Mouse (Mus musculus): ENCODE results near the gene Lamc1. TPM values are rescaled to one million over a fixed set of nuclear protein-coding genes. Genes with fewer than 3 reads are reported as not detected.
A peak's percentile ranks its signal among the peaks of the same experiment; 100 is the strongest.

The Lamc1 gene
- polyA plus RNA-seq, 1 experiment from 2014 or later = 36.8 TPM

- no peak for ATAC-seq (ENCODE audit: low FRiP score, low read depth)
- Histone ChIP-seq H3K4me1 (no peaks in the 10 kb centered on the region), H3K36me3 (peaks cover 64% of the 10 kb centered on the region), H3K27ac (no peak overlapping the region), H3K4me2 (replicated peaks) (no peak overlapping the region), H3K9ac (no peak overlapping the region), H3K9me3 (no peaks in the 10 kb centered on the region), H3K27me3 (replicated peaks) (no peaks in the 10 kb centered on the region), H3K4me3 (no peak overlapping the region)
- WGBS = 80% methylated on average over 4 of the region's 4 CpGs
Observed at GRCm38 (mm10) chr1:153227916-153228315, 104.7 kb downstream of the Lamc1 start.

- Histone ChIP-seq H3K4me3 (no peak overlapping the region), H3K27ac (no peak overlapping the region), H3K9ac (no peak overlapping the region), H3K4me2 (replicated peaks) (no peak overlapping the region), H3K27me3 (replicated peaks) (no peaks in the 10 kb centered on the region), H3K4me1 (no peaks in the 10 kb centered on the region), H3K9me3 (no peaks in the 10 kb centered on the region), H3K36me3 (peaks cover 59% of the 10 kb centered on the region)
- no peak for ATAC-seq (ENCODE audit: low FRiP score, low read depth)
- WGBS = 88% methylated on average over 8 of the region's 8 CpGs
Observed at GRCm38 (mm10) chr1:153227096-153227495, 105.5 kb downstream of the Lamc1 start.

DNA sequence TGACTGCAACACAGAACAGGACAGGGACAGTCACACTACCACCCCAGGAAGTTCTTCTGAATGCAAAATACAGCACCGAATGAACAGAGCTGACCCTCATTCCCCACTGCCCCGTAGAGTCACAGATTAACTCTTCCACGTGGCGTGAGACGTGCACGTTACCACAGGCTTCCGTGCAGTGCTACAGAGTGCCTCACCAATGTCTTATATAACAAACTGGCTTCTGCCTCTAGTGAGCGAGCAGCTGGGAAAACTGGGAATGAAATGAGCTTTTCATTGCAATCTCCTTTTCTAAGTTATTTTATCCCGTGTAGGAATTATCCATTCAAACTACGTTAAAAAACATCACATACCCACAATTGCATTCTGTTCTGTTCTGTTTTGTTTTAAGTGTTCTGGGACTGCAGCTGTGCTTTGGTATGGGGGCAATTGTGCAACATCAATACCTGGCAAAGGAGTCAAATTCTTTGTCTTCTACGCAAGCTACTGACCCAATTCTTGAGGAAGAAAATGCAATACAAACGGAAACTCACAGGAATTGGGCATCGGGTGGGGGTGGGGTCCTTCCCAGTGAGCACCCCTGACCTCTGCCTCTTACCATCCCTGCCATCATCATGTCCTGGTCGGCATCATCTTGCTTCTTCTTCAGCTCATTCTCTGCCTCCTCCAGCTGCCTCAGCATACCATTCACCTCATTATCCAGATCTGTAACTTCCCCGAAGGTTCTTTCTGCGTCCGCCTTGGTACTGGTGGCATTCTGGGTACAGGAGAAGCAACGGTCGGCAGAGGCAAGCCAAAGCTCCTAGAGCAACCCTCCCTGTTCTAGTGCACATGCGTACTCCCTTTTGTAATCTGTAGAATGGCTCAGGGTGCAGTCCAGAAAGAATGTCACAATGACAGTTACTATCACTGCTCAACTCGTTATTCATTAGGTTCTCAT, 106.5 kb downstream of the Lamc1 start:
- Histone ChIP-seq H3K9me3 (no peaks in the 10 kb centered on the region), H3K36me3 (peaks cover 61% of the 10 kb centered on the region)
- 93% methylated on average over 21 of the region's 21 CpGs for WGBS

DNA sequence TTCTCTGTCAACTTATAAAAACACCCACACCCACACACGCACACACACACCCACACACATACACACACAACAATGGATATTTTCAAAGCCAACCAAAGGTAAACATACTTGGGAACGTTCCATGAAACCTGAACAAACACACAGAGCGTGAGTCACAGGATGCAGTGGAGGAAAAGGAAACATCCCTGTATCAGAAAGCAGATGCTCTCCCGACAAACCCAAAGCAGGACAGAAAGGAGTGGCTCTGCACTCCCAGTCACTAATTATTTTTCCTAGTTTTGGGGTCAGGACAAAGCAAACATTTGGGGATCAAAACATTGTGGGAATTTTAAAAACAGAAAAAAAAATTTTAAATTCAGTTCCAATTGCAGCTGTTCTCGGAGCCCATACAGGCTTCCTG, 108.3 kb downstream of the Lamc1 start:
- H3K27me3 ChIP-seq (replicated peaks) = no peaks in the 10 kb centered on the region
- WGBS = 78% methylated on average over 5 of the region's 5 CpGs
- no peaks in the 10 kb centered on the region for H3K4me1 ChIP-seq
- no peak overlapping the region for H3K27ac ChIP-seq
- ATAC-seq (ENCODE audit: low FRiP score, low read depth) = no peak
- H3K4me3 ChIP-seq = no peak overlapping the region
- H3K4me2 ChIP-seq (replicated peaks) = no peak overlapping the region
- no peak overlapping the region for H3K9ac ChIP-seq
- H3K36me3 ChIP-seq = peaks cover 61% of the 10 kb centered on the region
- no peaks in the 10 kb centered on the region for H3K9me3 ChIP-seq

More for the DNA sequence above, 106.5 kb downstream of the Lamc1 start:
- Histone ChIP-seq H3K4me3 (no peak overlapping the region), H3K27ac (no peak overlapping the region), H3K4me1 (no peaks in the 10 kb centered on the region), H3K4me2 (replicated peaks) (no peak overlapping the region), H3K27me3 (replicated peaks) (no peaks in the 10 kb centered on the region), H3K9ac (no peak overlapping the region)
- ATAC-seq (ENCODE audit: low FRiP score, low read depth) = no peak

DNA sequence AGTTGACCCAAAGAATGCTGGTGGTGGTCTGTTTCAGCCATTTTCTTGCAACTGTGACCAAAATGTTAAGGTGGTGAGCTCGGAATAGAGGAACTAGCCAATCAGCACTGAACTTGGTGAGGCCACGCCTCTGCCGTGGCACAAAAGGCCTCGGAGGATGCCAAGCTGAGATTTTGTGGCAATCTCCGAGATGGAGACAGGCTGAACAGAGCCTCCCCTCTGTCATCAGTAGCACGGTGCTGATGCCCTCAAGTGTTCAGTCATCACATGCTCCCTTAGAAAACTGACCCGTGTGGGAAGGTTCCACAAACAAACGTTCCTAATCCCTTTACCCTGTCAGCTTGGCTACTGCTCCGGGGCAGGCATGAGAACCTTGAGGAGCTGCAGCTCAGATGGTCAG, 113.2 kb downstream of the Lamc1 start:
- Histone ChIP-seq H3K4me3 (no peak overlapping the region), H3K36me3 (peaks cover 32% of the 10 kb centered on the region), H3K9me3 (no peaks in the 10 kb centered on the region), H3K4me1 (no peaks in the 10 kb centered on the region), H3K9ac (no peak overlapping the region), H3K27ac (no peak overlapping the region), H3K4me2 (replicated peaks) (no peak overlapping the region), H3K27me3 (replicated peaks) (no peaks in the 10 kb centered on the region)
- 72% methylated on average over 9 of the region's 9 CpGs for WGBS
- no peak for ATAC-seq (ENCODE audit: low FRiP score, low read depth)

GRCm38 (mm10) chr1:153216516-153216915, 116.1 kb downstream of the Lamc1 start:
- Histone ChIP-seq H3K27ac (no peak overlapping the region), H3K9me3 (no peaks in the 10 kb centered on the region), H3K4me1 (no peaks in the 10 kb centered on the region), H3K27me3 (replicated peaks) (no peaks in the 10 kb centered on the region), H3K4me2 (replicated peaks) (no peak overlapping the region), H3K4me3 (no peak overlapping the region), H3K9ac (no peak overlapping the region), H3K36me3 (peaks cover 18% of the 10 kb centered on the region)
- no peak for ATAC-seq (ENCODE audit: low FRiP score, low read depth)
- 77% methylated on average over 4 of the region's 4 CpGs for WGBS

DNA sequence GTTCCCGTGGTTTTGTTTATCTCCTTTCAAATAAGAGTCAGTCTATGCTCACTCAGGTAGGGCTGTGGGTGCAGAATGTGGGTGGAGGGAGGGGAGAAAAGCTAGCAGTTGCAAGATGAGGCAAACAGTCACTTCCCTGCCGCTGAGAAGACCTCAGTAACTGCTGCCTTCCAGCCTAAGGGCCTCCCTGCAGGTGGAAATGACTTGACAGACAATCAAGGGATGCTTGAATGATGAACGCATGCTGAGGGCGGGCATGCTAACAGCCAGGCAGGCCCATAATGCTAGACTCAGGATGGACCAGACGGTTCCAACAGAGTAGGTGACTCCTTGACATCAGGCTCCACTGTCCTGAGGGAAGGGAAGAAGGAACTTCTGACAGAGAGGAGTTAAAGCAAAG, 116.9 kb downstream of the Lamc1 start:
- H3K4me3 ChIP-seq = no peak overlapping the region
- no peak overlapping the region for H3K9ac ChIP-seq
- no peaks in the 10 kb centered on the region for H3K4me1 ChIP-seq
- no peaks in the 10 kb centered on the region for H3K27me3 ChIP-seq (replicated peaks)
- ATAC-seq (ENCODE audit: low FRiP score, low read depth) = no peak
- H3K36me3 ChIP-seq = peaks cover 10% of the 10 kb centered on the region
- no peak overlapping the region for H3K4me2 ChIP-seq (replicated peaks)
- no peaks in the 10 kb centered on the region for H3K9me3 ChIP-seq
- no peak overlapping the region for H3K27ac ChIP-seq
- WGBS = 52% methylated on average over 5 of the region's 5 CpGs

- Histone ChIP-seq H3K27me3 (replicated peaks) (no peaks in the 10 kb centered on the region), H3K4me2 (replicated peaks) (no peak overlapping the region), H3K4me1 (no peaks in the 10 kb centered on the region), H3K27ac (no peak overlapping the region), H3K9ac (no peak overlapping the region), H3K4me3 (no peak overlapping the region), H3K36me3 (no peaks in the 10 kb centered on the region), H3K9me3 (no peaks in the 10 kb centered on the region)
- ATAC-seq (ENCODE audit: low FRiP score, low read depth) = no peak
- 48% methylated on average over 4 of the region's 4 CpGs for WGBS
Observed at GRCm38 (mm10) chr1:153210992-153211391, 121.6 kb downstream of the Lamc1 start.

DNA sequence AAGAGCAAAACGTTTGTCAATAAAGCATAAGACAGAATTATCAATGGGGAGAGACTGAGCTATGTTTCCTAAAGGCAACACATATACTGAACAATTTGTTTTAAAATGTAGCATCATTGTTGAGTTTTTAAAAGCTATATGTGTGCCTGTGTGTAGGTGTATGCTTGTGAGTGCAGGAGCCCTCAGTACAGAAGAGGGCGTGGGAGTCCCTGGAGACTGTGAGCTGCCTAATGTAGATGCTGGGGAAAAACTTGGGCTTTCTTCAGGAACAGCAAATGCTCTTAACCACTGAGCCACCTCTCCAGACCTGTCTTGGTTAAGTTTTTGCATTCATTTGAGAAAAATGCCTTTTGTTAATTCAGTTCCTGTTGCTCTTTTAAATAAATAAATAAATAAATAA, 122.4 kb downstream of the Lamc1 start:
- no peak for ATAC-seq (ENCODE audit: low FRiP score, low read depth)

GRCm38 (mm10) chr1:153202195-153202594, 130.4 kb downstream of the Lamc1 start:
- WGBS = 22% methylated on average over 8 of the region's 8 CpGs
- H3K36me3 ChIP-seq = no peaks in the 10 kb centered on the region
- no peak overlapping the region for H3K9ac ChIP-seq
- no peaks in the 10 kb centered on the region for H3K9me3 ChIP-seq
- H3K27ac ChIP-seq = no peak overlapping the region
- no peaks in the 10 kb centered on the region for H3K27me3 ChIP-seq (replicated peaks)
- H3K4me1 ChIP-seq = peaks cover 10% of the 10 kb centered on the region
- ATAC-seq (ENCODE audit: low FRiP score, low read depth) = peak; percentile 84; the same call in 1 of the 2 replicates
- no peak overlapping the region for H3K4me3 ChIP-seq
- no peak overlapping the region for H3K4me2 ChIP-seq (replicated peaks)

More for the DNA sequence above, 122.4 kb downstream of the Lamc1 start:
- Histone ChIP-seq H3K4me1 (no peaks in the 10 kb centered on the region), H3K9ac (no peak overlapping the region), H3K27me3 (replicated peaks) (no peaks in the 10 kb centered on the region), H3K27ac (no peak overlapping the region), H3K36me3 (no peaks in the 10 kb centered on the region), H3K4me3 (no peak overlapping the region), H3K9me3 (no peaks in the 10 kb centered on the region), H3K4me2 (replicated peaks) (no peak overlapping the region)
- WGBS = 80% methylated on average over 2 of the region's 2 CpGs

DNA sequence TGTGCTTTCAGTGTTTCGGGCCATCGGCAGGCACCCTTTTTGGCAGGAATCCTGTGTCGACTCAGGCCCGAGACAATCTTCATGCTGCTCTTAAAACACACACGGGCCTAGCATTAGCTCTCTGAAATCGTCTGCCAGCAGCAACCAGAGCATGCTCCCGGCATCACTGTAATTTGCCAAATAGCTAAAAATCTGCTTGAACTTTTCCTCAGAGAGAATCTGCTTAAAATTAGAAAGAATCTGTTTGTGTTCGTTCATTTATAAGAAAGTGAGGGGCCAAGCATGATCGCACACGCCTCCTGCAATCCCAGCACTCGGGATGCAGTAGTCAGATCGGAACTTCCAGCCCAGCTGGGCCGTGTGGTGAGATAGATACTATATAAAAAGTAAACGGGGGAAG, 131.1 kb downstream of the Lamc1 start:
- H3K4me2 ChIP-seq (replicated peaks) = no peak overlapping the region
- no peaks in the 10 kb centered on the region for H3K27me3 ChIP-seq (replicated peaks)
- 61% methylated on average over 14 of the region's 14 CpGs for WGBS
- peaks cover 10% of the 10 kb centered on the region for H3K4me1 ChIP-seq
- no peak for ATAC-seq (ENCODE audit: low FRiP score, low read depth)
- H3K9ac ChIP-seq = no peak overlapping the region
- no peak overlapping the region for H3K4me3 ChIP-seq
- no peaks in the 10 kb centered on the region for H3K9me3 ChIP-seq
- H3K36me3 ChIP-seq = no peaks in the 10 kb centered on the region
- no peak overlapping the region for H3K27ac ChIP-seq

DNA sequence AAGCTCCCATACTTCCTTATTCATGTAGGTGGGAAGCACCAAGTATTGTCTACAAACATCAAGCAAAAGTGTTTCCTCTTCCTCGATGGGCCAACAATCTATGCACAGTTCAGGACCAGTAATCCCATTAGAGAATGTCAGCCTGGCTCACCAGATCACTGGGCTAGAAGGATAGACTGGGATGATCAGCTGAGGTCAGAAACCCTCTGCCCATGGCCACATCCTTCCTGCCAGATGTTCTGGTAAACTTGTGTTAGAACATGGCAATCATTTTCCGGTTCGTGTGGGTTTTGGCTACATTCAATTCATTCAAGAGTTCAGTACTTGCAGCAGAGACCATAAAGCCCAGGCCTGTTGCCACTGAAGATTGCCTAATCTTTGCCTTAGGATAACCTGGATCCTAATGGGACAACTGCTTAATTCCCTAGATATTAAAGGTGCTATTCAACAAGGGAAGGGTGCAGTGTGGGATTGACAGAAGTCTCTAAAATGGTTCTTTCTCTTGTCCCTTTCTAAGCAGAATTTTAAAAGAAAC, 135.2 kb downstream of the Lamc1 start:
- no peak for ATAC-seq (ENCODE audit: low FRiP score, low read depth)
- H3K27me3 ChIP-seq (replicated peaks) = no peaks in the 10 kb centered on the region
- no peaks in the 10 kb centered on the region for H3K36me3 ChIP-seq
- no peaks in the 10 kb centered on the region for H3K9me3 ChIP-seq
- H3K27ac ChIP-seq = no peak overlapping the region
- H3K4me1 ChIP-seq = peaks cover 10% of the 10 kb centered on the region
- H3K4me3 ChIP-seq = no peak overlapping the region
- 81% methylated on average over 3 of the region's 3 CpGs for WGBS
- H3K4me2 ChIP-seq (replicated peaks) = no peak overlapping the region
- no peak overlapping the region for H3K9ac ChIP-seq
